8 mouse cellular contexts compared by ENCODE assay signal in genomic region chr3:88553525-88553879, GRCm38 (mm10). TPM values are rescaled to one million over a fixed set of nuclear protein-coding genes. Genes with fewer than 3 reads are reported as not detected.
A peak's percentile ranks its signal among the peaks of the same experiment; 100 is the strongest.
DNase-seq lines count a peak whose midpoint lies in the region; ATAC-seq and TF ChIP-seq lines count a peak whose summit lies in the region.

Ubqln4 (plus strand) TSS chr3:88553758.

- H3K9me3 ChIP-seq in erythroblast, embryonic 14.5 days (ENCODE audit: control insufficient read depth, low read length), result no peaks in the 10 kb centered on the region
- no peaks in the 10 kb centered on the region for H3K9me3 ChIP-seq in heart, embryonic 12.5 days (replicated peaks)
- no peaks in the 10 kb centered on the region for H3K9me3 ChIP-seq in kidney, postnatal 0 days (replicated peaks; ENCODE audit: low read length)
- no peaks in the 10 kb centered on the region for H3K9me3 ChIP-seq in liver, embryonic 11.5 days (ENCODE audit: control insufficient read depth, low read length)

- H3K27me3 ChIP-seq in erythroblast, embryonic 14.5 days (ENCODE audit: control insufficient read depth), result no peaks in the 10 kb centered on the region
- no peaks in the 10 kb centered on the region for H3K27me3 ChIP-seq in heart, embryonic 12.5 days (replicated peaks)
- H3K27me3 ChIP-seq in kidney, postnatal 0 days (ENCODE audit: insufficient read depth, low read length), result no peaks in the 10 kb centered on the region
- no peaks in the 10 kb centered on the region for H3K27me3 ChIP-seq in liver, embryonic 11.5 days (replicated peaks; ENCODE audit: control insufficient read depth, insufficient read depth, low read length)
- no peaks in the 10 kb centered on the region for H3K27me3 ChIP-seq in myocyte (ENCODE audit: control insufficient read depth, insufficient read depth, insufficient read length)

- H3K36me3 ChIP-seq in erythroblast, embryonic 14.5 days (ENCODE audit: control insufficient read depth), result peaks cover 38% of the 10 kb centered on the region
- H3K36me3 ChIP-seq in heart, embryonic 12.5 days, result peaks cover 29% of the 10 kb centered on the region
- H3K36me3 ChIP-seq in kidney, postnatal 0 days (ENCODE audit: insufficient read depth, low read length), result peaks cover 17% of the 10 kb centered on the region
- H3K36me3 ChIP-seq in liver, embryonic 11.5 days (ENCODE audit: control insufficient read depth, insufficient read depth, low read length), result peaks cover 29% of the 10 kb centered on the region
- H3K36me3 ChIP-seq in myocyte (ENCODE audit: control insufficient read depth, insufficient read depth), result peaks cover 13% of the 10 kb centered on the region

- H3ac ChIP-seq in myocyte (ENCODE audit: control insufficient read depth, insufficient read length), result peak within 1 kb of the TSS; percentile 67

- peaks cover 42% of the 10 kb centered on the region for H3K79me2 ChIP-seq in myocyte (ENCODE audit: control insufficient read depth, insufficient read depth)

- peak; percentile 95 for DNase-seq in A20 (ENCODE audit: low read depth, low spot score)
- peak; percentile 85 to 95 for DNase-seq in adrenal gland, postnatal 4 days (ENCODE audit: low spot score in 2 of 2)
- DNase-seq in kidney, postnatal 0 days (ENCODE audit: low spot score), result peak; percentile 91
- peak; percentile 90 for DNase-seq in liver, embryonic 11.5 days (ENCODE audit: low spot score)
- DNase-seq in spleen, postnatal 4 days (ENCODE audit: low spot score in 2 of 2), result peak; percentile 92 to 97

- peaks cover 61% of the 10 kb centered on the region for H3K4me1 ChIP-seq in erythroblast, embryonic 14.5 days (ENCODE audit: control insufficient read depth)
- peaks cover 27% of the 10 kb centered on the region for H3K4me1 ChIP-seq in heart, embryonic 12.5 days (replicated peaks)
- H3K4me1 ChIP-seq in kidney, postnatal 0 days (replicated peaks; ENCODE audit: insufficient read depth, low read length), result peaks cover 20% of the 10 kb centered on the region
- peaks cover 26% of the 10 kb centered on the region for H3K4me1 ChIP-seq in liver, embryonic 11.5 days (replicated peaks; ENCODE audit: control insufficient read depth, insufficient read depth, low read length)

- under 1% methylated on average over 29 of the region's 37 CpGs for WGBS in heart, embryonic 12.5 days
- WGBS in kidney, postnatal 0 days, result 0% methylated on average over 34 of the region's 37 CpGs
- WGBS in liver, embryonic 11.5 days, result under 1% methylated on average over 35 of the region's 37 CpGs

- peak; percentile 73 for TF ChIP-seq CTCF in kidney, postnatal 0 days (IDR thresholded peaks at IDR 0.05; ENCODE audit: low read depth)

- peak; percentile 80 for TF ChIP-seq POLR2A in myocyte (IDR thresholded peaks at IDR 0.05; ENCODE audit: insufficient read length, low read depth)

- H3K4me3 ChIP-seq in erythroblast, embryonic 14.5 days (replicated peaks), result peak within 1 kb of the TSS; percentile 77
- peak within 1 kb of the TSS; percentile 84 for H3K4me3 ChIP-seq in heart, embryonic 12.5 days
- peak within 1 kb of the TSS; percentile 90 for H3K4me3 ChIP-seq in kidney, postnatal 0 days (replicated peaks; ENCODE audit: low read depth, low read length)
- peak within 1 kb of the TSS; percentile 92 for H3K4me3 ChIP-seq in liver, embryonic 11.5 days (ENCODE audit: low read depth, low read length)
- H3K4me3 ChIP-seq in myocyte, result peak within 1 kb of the TSS; percentile 85

- peak within 1 kb of the TSS; percentile 89 for H3K9ac ChIP-seq in heart, embryonic 12.5 days
- peak within 1 kb of the TSS; percentile 89 for H3K9ac ChIP-seq in kidney, postnatal 0 days (ENCODE audit: low read depth, low read length)
- peak within 1 kb of the TSS; percentile 92 for H3K9ac ChIP-seq in liver, embryonic 11.5 days (ENCODE audit: low read depth, low read length)

- peak within 1 kb of the TSS; percentile 91 for H3K4me2 ChIP-seq in heart, embryonic 12.5 days
- H3K4me2 ChIP-seq in kidney, postnatal 0 days (ENCODE audit: low read length), result peak within 1 kb of the TSS; percentile 88
- H3K4me2 ChIP-seq in liver, embryonic 11.5 days, result peak within 1 kb of the TSS; percentile 93
- peak within 1 kb of the TSS; percentile 99 for H3K4me2 ChIP-seq in myocyte (ENCODE audit: low read depth)

- H3K27ac ChIP-seq in heart, embryonic 12.5 days (ENCODE audit: poor library complexity, severe bottlenecking), result peak within 1 kb of the TSS; percentile 96
- peak within 1 kb of the TSS; percentile 96 for H3K27ac ChIP-seq in kidney, postnatal 0 days
- peak within 1 kb of the TSS; percentile 94 for H3K27ac ChIP-seq in liver, embryonic 11.5 days (ENCODE audit: low read depth, low read length)

- peak; percentile 90 for ATAC-seq in heart, embryonic 12.5 days (ENCODE audit: insufficient number of reproducible peaks, low FRiP score)
- ATAC-seq in kidney, postnatal 0 days (replicated peaks; ENCODE audit: low FRiP score, low read depth), result peak; percentile 90
- peak; percentile 83 for ATAC-seq in liver, embryonic 11.5 days (replicated peaks; ENCODE audit: low FRiP score)

TF ChIP-seq in myocyte, 11 proteins besides CTCF, POLR2A, EP300 and RAD21:
- no peak for TF ChIP-seq MAX (IDR thresholded peaks at IDR 0.05; ENCODE audit: low read depth)
- peak; percentile 12 for TF ChIP-seq E2F4 (IDR thresholded peaks at IDR 0.05; ENCODE audit: insufficient read depth)
- no peak for TF ChIP-seq CEBPB (IDR thresholded peaks at IDR 0.05; ENCODE audit: insufficient read depth, poor library complexity, severe bottlenecking)
- peak in 2 of 3 experiments; percentile 83 to 88 for TF ChIP-seq MYOG (IDR thresholded peaks at IDR 0.05; ENCODE audit: control insufficient read depth in 1 of 3, insufficient read depth in 1 of 3, insufficient read length in 2 of 3, low read depth in 2 of 3)
- peak; percentile 35 for TF ChIP-seq TCF3 (IDR thresholded peaks at IDR 0.05; ENCODE audit: insufficient read length, low read depth)
- peak; percentile 66 for TF ChIP-seq POLR2AphosphoS2 (IDR thresholded peaks at IDR 0.05; ENCODE audit: insufficient read length, low read depth)
- peak in 2 of 3 experiments; percentile 56 to 82 for TF ChIP-seq MYOD1 (IDR thresholded peaks at IDR 0.05; ENCODE audit: control insufficient read depth in 1 of 3, insufficient read length in 2 of 3, low read depth in 2 of 3)
TF ChIP-seq in myocyte: peak in this region for 5.

RNA-seq across cellular contexts. Expression of gene Ubqln4, which starts in this region (rescaled TPM):
- total RNA-seq in adrenal gland, postnatal 4 days (2021), result 10 to 100 TPM; 52.6 to 62.6 TPM
- 2.6 and 3.1 TPM in 2 replicates for polyA plus RNA-seq in erythroblast, embryonic 14.5 days (2012)
- 46.5 and 47.9 TPM in 2 replicates for polyA plus RNA-seq in heart, embryonic 12.5 days (2016; fragmentation: Nextera tagmentation; extraction: Ambion mirVana)
- polyA plus RNA-seq in kidney, postnatal 0 days (2015; fragmentation: Nextera tagmentation; extraction: Ambion mirVana), result 35.1 and 35.9 TPM in 2 replicates
- 65.8 and 67.7 TPM in 2 replicates for polyA plus RNA-seq in liver, embryonic 11.5 days (2014; fragmentation: Nextera tagmentation; extraction: Ambion mirVana)
- 44.9 TPM for polyA plus RNA-seq in myocyte (2012; fragmentation: generic; extraction: Trizol)

Comparison
In these comparisons a context has a peak if more than half of its experiments do, and no peak if none do; other contexts are left out.
1. Peak in every context shown above with its lines: DNase-seq, ATAC-seq, H3K4me3 ChIP-seq and H3K27ac ChIP-seq.